Mouse (Mus musculus): ENCODE measurements around the gene Faim.

- TF ChIP-seq CTCF (IDR thresholded peaks at IDR 0.05; ENCODE audit: extremely low read depth, insufficient read length, insufficient replicate concordance, low read depth, low read length) (no peak), POLR2A (IDR thresholded peaks at IDR 0.05; ENCODE audit: low read depth, low read length) (no peak)
Measured at GRCm38 (mm10) chr9:98963661-98964060, 22.5 kb upstream of the Faim start.
